Mouse (Mus musculus): ENCODE results near the gene Cib1.

DNA sequence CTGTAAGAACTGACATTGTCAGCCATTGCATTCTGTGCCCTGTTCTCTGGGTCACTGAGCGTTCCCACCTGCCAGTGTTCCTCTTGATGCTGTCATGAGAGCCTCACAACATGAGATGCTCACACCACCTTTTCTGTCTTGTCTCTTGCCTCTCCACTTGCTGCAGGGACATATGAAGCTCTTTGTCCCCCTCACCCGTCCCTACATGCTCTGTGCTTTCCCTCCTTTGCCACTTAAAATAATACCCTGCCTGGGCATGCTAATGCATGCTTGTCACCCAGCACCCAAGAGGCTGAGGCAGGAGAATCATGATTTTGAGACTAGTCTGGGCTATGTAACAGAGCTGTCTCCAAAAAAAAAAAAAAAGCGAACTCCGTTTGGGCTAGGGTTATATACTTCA, 21.6 kb downstream of the Cib1 start:
- TF ChIP-seq CTCF (IDR thresholded peaks at IDR 0.05; ENCODE audit: low read depth): no peak
- no peak for TF ChIP-seq EP300 (IDR thresholded peaks at IDR 0.05; ENCODE audit: low read depth)

Data from liver, embryonic 14.5 days (tissue).